Mouse (Mus musculus) megakaryocyte, embryonic 14.5 days (primary cell): Measurements from ENCODE around the gene Sec23a.

Source experiments
- FLI1 ChIP-seq: IDR thresholded peaks from 2 replicates; pipeline ENCODE4 v1.6.1; 2012; ENCODE audit warnings: low read length, inconsistent platforms, mixed read lengths
- GATA1 ChIP-seq: IDR thresholded peaks from 3 replicates; pipeline ENCODE4 v1.6.1; 2012; ENCODE audit warnings: mixed read lengths, low read length, inconsistent platforms, borderline replicate concordance

DNA sequence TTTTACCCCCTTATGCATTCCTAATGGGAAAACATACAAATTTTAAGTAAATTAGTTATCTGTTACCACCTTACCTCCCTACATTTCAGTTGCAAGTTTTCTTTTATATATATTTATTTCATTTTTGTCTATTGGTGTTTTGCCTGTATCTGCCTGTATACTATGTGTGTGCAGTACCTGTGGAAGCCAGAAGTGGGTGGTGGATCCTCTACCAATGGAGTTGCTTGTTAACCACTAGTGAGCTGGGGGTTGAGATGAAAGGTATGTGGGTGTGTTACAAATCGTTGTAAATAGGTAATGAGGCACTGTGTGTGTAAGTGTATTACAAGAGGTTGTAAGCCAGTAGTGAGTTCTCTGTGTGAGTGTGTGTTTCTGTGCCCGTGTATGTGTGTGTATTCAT lies 1.3 kb downstream of the Sec23a start:
- TF ChIP-seq GATA1 (no peak), FLI1 (no peak)
